Mouse (Mus musculus): Measurements from ENCODE around the gene Erbb2.

Erbb2 gene

GRCm38 (mm10) chr11:98418939-98419547 is 6.8 kb downstream of the Erbb2 start:
- no peak for DNase-seq (ENCODE audit: low spot score in 2 of 2)

- DNase-seq (ENCODE audit: low spot score in 2 of 2): no peak
Measured at GRCm38 (mm10) chr11:98426592-98426991, 14.3 kb downstream of the Erbb2 start.

- no peak for DNase-seq (ENCODE audit: low spot score in 2 of 2)
Measured at GRCm38 (mm10) chr11:98428436-98428835, 16.2 kb downstream of the Erbb2 start.

GRCm38 (mm10) chr11:98431743-98432502 is 19.7 kb downstream of the Erbb2 start:
- DNase-seq (ENCODE audit: low spot score in 2 of 2): no peak

GRCm38 (mm10) chr11:98435723-98436122 is 23.5 kb downstream of the Erbb2 start:
- no peak for DNase-seq (ENCODE audit: low spot score in 2 of 2)

GRCm38 (mm10) chr11:98437441-98437840 is 25.2 kb downstream of the Erbb2 start:
- DNase-seq (ENCODE audit: low spot score in 2 of 2): no peak

GRCm38 (mm10) chr11:98438331-98439158 is 26.3 kb downstream of the Erbb2 start, which contains the start of gene Mien1:
Mien1 (minus strand) TSS chr11:98438991.
- peak; percentile 95 to 99 for DNase-seq (ENCODE audit: low spot score in 2 of 2)

- no peak for DNase-seq (ENCODE audit: low spot score in 2 of 2)
Measured at GRCm38 (mm10) chr11:98443688-98444087, 31.4 kb downstream of the Erbb2 start.

- no peak for DNase-seq (ENCODE audit: low spot score in 2 of 2)
Measured at GRCm38 (mm10) chr11:98445238-98445637, 33.0 kb downstream of the Erbb2 start.

- no peak for DNase-seq (ENCODE audit: low spot score in 2 of 2)
Measured at GRCm38 (mm10) chr11:98445679-98446078, 33.4 kb downstream of the Erbb2 start.

GRCm38 (mm10) chr11:98446213-98446561 is 33.9 kb downstream of the Erbb2 start, which contains the start of gene Grb7:
Grb7 (plus strand) TSS chr11:98446394.
- DNase-seq (ENCODE audit: low spot score in 2 of 2): no peak

GRCm38 (mm10) chr11:98446562-98447474 is 34.5 kb downstream of the Erbb2 start:
- DNase-seq (ENCODE audit: low spot score in 2 of 2): no peak

GRCm38 (mm10) chr11:98447475-98447834 is 35.2 kb downstream of the Erbb2 start:
- no peak for DNase-seq (ENCODE audit: low spot score in 2 of 2)

- DNase-seq (ENCODE audit: low spot score in 2 of 2): no peak
Measured at GRCm38 (mm10) chr11:98448191-98448790, 36.0 kb downstream of the Erbb2 start.

GRCm38 (mm10) chr11:98449419-98449818 is 37.1 kb downstream of the Erbb2 start:
- no peak for DNase-seq (ENCODE audit: low spot score in 2 of 2)

GRCm38 (mm10) chr11:98449921-98450771 is 37.9 kb downstream of the Erbb2 start:
- no peak for DNase-seq (ENCODE audit: low spot score in 2 of 2)

GRCm38 (mm10) chr11:98455484-98455883 is 43.2 kb downstream of the Erbb2 start:
- DNase-seq (ENCODE audit: low spot score in 2 of 2): no peak

- no peak for DNase-seq (ENCODE audit: low spot score in 2 of 2)
Measured at GRCm38 (mm10) chr11:98456545-98456944, 44.3 kb downstream of the Erbb2 start.

- DNase-seq (ENCODE audit: low spot score in 2 of 2): no peak
Measured at GRCm38 (mm10) chr11:98456945-98457344, 44.7 kb downstream of the Erbb2 start.

Data from spleen, postnatal 4 days (tissue).